Mouse (Mus musculus): ENCODE measurements around the gene Ptprn2.

Gene Ptprn2

GRCm38 (mm10) chr12:116873866-116874585, 388.5 kb downstream of the Ptprn2 start:
- DNase-seq (ENCODE audit: low spot score in 2 of 2) = no peak

GRCm38 (mm10) chr12:116887496-116888281, 402.2 kb downstream of the Ptprn2 start:
- no peak for DNase-seq (ENCODE audit: low spot score in 2 of 2)

GRCm38 (mm10) chr12:116888856-116889255, 403.3 kb downstream of the Ptprn2 start:
- DNase-seq (ENCODE audit: low spot score in 2 of 2) = no peak

- no peak for DNase-seq (ENCODE audit: low spot score in 2 of 2)
These were observed 407.1 kb downstream of the Ptprn2 start for GRCm38 (mm10) chr12:116892584-116892983.

DNA sequence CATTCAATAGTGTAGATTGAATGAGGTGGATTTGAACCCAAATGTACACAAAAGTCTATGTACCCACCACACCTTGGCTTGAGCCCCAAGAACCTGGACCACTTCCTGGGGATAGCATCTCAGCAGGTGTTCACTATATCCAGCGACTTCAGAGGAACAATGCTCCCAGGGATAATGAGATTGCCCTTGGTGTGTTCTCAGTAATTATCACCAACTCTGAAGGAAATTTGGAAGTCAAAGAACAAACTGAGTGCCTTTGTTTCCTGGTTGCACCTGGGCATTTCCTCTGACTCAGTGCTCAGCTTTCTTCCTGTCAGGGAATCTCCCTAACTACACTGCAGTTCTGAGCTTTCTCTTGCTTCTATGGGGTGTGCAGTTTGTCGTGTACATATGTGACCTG, 411.1 kb downstream of the Ptprn2 start:
- DNase-seq (ENCODE audit: low spot score in 2 of 2) = no peak

- no peak for DNase-seq (ENCODE audit: low spot score in 2 of 2)
These were observed 416.3 kb downstream of the Ptprn2 start for GRCm38 (mm10) chr12:116901773-116902172.

DNA sequence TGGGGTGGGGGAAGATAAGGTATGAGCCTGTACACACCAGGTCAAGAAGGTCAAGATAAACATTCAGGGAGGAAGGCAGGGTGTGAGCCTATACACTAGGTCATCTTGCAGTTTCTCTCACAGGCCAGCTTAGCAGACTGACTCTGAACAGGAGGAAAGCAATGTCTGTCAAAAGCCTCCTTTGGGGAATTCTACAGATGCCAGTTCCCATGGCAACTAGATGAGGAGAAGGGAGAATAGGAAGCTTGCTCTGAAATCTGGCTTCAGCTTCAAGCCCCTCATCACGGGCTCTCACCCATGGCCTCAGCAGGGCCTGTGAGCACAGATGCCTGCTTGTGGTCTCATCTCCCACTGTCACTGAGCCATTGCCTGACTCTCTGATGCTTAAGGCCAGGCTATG, 421.9 kb downstream of the Ptprn2 start:
- no peak for DNase-seq (ENCODE audit: low spot score in 2 of 2)

- no peak for DNase-seq (ENCODE audit: low spot score in 2 of 2)
These were observed 423.1 kb downstream of the Ptprn2 start for GRCm38 (mm10) chr12:116908668-116909067.

DNA sequence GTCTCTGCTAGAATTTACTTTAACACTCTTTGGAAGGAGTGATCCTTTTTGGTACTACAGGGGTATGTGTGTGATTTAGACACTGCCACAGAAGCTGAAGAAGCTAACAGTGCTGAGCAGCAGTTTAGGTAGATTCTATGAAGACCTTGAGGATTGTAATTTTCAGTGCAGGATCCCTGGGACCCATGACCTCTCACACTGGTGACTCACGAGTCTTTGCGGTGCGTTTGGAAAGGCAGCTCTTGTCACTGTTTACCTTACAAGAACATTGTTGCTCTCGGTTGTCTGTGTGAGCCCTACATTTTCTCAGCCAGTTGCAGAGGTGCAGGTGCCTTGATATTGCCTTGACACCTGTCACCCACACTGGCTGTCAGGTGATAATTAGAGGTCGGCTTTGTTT, 431.3 kb downstream of the Ptprn2 start:
- DNase-seq (ENCODE audit: low spot score in 2 of 2) = no peak

DNA sequence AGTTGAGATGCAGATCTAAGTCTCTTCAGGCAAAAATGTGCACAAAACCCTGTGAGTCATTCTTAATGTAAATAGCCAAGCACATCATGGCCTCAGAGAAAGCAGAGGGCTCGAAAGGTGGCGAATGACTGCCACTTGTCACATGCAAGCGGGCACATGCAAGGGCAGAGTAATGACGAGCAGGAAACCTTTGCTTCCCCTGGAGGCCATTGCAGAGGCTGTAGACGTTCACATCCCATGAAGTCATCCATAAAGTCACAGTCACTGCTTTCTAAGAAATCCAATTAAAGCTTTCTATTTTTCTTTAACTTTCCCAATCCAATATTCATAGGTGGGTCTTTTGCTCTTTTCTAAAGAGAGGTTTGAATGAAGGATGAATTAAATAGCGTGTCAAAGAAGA, 433.7 kb downstream of the Ptprn2 start:
- DNase-seq (ENCODE audit: low spot score in 2 of 2) = no peak

DNA sequence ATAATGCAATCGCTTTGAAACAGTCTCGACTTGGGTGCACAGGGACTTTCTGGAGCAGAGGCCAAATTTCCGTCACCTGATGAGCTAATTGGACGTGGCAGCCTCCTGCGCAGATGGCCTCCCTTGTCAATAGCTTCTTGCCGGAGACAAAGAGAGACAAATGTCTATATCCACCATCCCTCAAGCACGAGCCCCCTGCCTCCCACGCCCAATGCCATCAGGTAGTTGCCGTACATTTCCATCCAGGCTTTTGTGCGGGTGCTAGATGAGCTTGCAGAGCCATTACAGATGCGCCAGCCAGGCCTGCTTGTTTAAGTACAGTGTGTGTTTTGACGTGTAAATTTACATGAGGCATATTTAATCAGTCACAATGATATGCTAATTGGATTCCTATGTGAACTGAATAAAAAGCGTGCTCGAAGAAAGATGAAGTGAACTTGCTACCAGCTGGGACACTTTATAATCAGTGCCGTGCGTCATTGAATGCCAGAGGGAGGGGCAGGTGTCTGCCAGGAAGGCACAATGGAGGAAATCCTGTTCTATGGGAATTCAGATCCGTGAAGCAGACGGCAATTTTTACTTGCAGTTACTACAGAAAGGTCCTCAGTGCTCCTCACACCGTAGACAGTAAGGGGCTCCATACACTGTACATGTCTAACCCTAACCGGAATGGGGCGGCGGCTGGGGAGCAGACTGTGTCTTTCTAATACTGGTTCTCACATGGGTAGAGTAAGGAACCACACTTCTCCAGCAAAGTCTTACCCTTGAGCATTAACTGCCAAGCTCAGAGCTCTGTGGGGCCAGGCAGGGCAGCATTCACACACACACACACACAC, 434.4 kb downstream of the Ptprn2 start:
- no peak for DNase-seq (ENCODE audit: low spot score in 2 of 2)

DNA sequence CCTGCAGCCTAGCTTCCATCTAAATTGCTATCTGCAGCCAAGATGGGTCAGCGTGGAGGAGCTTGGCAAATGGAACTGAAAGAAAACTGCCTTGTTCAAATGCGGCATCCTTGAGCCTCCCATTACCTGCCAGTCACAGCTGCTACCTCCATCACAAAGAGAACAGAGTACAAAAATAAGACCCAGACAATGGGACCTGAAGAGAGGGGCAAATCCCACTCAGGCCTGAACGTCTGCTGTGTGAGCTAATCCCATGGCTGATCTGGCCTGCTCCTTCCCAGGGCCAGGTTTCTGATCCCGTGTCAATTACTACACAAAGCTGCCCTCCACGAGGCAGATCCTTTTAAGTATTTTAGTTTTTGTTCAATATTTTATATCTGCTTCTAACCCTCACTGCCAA, 441.6 kb downstream of the Ptprn2 start:
- DNase-seq (ENCODE audit: low spot score in 2 of 2) = no peak

- DNase-seq (ENCODE audit: low spot score in 2 of 2) = no peak
These were observed 442.0 kb downstream of the Ptprn2 start for GRCm38 (mm10) chr12:116927516-116927915.

DNA sequence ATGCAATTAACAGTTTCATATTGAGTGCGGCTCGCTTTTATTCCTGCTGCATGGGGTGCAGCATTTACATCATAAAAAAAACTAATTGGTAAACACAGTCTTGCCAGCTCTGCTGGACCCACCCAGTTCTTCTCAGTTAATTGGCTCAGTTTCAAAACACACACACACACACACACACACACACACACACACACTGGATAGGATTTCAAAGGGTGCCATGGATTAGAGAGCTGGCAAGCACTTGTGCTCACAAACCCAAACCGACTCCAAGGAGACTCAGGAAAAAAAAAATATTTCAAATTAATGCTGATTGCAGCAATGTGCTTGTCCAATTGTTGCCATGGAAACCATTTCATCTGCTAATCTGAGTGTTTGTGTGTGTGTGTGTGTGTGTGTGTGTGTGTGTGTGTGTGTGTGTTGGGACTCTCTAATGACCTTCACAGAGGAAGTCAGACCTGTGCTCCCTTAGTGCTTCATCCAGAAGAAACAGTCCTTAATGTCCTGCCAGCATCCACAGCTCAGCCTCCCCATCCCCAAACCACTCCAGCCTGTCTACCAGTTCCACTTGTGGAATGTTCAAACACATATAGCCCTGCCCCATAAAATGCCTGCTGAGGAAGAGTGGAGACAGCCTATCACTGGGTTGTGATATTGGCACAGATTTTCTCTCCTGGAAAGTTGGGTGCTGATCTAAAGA, 452.8 kb downstream of the Ptprn2 start:
- DNase-seq (ENCODE audit: low spot score in 2 of 2) = no peak

DNA sequence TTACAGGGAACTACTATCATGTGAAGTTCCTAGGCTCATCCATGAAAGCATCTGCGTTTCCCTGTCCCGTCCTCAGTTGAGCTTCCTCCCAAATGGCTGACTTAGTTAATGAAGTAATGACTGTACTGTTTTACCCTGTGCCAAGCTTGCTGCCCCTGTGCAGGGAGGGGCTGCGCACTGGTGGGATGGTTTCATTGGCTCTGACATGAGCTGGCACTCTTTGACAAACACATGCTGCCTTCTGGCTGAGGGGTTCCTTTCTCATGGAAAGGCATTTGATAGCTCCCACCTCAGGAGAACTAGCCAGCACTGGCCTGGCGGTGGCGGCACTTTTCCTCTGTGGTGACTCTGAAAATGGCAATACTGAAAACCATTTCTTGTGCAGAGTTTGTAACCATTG, 458.4 kb downstream of the Ptprn2 start:
- DNase-seq (ENCODE audit: low spot score in 2 of 2) = no peak

DNA sequence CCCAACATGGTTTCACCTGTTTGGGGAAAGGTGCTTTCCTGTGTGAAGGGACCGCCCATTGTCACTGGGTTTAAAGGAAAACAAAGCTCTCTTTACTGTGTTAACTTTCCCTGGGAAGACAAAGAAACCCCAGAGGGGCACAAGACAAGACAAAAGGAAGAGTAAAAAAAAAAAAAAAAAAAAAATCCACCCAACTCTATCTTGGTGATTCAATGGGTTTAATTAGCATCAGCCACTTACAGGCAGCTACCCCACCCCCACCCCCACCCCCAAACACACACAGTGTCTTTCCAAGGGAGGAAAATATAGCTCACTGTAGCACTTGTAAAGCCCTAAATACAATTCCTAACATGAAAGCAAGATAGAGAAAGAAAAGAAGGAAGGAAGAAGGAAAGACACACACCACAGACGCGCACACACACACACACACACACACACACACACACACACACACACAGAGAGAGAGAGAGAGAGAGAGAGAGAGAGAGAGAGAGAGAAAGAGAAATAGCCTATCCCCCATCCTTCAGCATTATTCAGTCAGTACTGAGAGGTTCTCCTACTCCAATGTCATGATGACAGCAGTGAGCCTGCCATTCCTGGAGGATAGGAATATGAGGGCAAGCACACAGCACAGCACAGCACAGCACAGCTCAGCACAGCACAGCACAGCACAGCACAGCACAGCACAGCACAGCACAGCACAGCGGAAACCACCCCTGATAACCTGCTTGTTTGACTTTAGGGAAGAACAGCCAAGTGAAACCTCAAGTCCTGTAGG, 462.8 kb downstream of the Ptprn2 start:
- no peak for DNase-seq (ENCODE audit: low spot score in 2 of 2)

GRCm38 (mm10) chr12:116949726-116950125, 464.2 kb downstream of the Ptprn2 start:
- DNase-seq (ENCODE audit: low spot score in 2 of 2) = no peak

DNA sequence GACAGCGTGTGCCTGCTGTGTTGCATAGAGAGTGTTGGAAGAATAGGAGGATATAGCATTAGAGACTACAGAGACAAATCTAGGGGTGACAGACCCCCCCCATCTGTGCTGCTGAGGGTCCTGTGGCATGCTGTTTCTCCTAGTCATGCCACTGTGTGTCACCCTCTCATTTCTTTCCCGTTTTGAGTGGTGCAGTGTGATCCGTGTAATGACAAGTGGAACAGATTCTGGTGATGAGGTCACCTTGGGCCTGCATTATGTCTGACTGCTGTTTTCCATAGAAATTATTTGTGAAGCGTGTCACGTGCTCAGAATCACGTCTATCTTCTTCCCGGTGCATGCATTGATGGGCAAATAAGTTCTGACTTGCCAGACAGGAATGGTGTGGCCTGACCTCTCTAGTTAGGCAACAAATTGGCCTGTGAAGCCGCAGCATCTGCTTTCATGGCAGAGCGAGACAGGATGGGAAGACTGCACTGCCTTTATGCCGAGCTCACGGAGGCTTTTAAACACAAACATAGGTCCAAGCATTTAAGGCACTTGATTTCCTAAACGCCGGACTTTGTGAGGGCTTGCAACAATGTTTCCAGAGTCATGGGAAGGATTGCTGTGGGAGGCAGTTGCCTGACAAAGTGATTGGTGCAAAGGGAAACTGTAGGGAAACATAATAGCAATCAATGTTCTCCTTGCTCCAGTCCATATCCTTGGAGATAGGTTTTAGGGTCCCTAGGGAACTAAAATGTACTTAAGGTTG, 467.1 kb downstream of the Ptprn2 start:
- no peak for DNase-seq (ENCODE audit: low spot score in 2 of 2)

- DNase-seq (ENCODE audit: low spot score in 2 of 2) = no peak
These were observed 473.6 kb downstream of the Ptprn2 start for GRCm38 (mm10) chr12:116959164-116959563.

- no peak for DNase-seq (ENCODE audit: low spot score in 2 of 2)
These were observed 478.4 kb downstream of the Ptprn2 start for GRCm38 (mm10) chr12:116963906-116964305.
